Mouse (Mus musculus) kidney, postnatal 0 days (tissue): ENCODE measurements around the gene Exog. TPM values are rescaled to one million over a fixed set of nuclear protein-coding genes. Genes with fewer than 3 reads are reported as not detected.

ENCODE experiments used
- ATAC-seq: fragments of 200-750 bp; cut with Nextera tagmentation; replicated peaks from 2 replicates; pipeline ENCODE4 v1.8.0; 2017; ENCODE audit warnings: low read depth, moderate number of reproducible peaks, moderate TSS enrichment, moderate library complexity; ENCODE audit not compliant: low FRiP score
- DNase-seq: peaks from one replicate; pipeline ENCODE4 v3.0.0-alpha.2; 2016; ENCODE audit warnings: low spot score
- H3K27ac ChIP-seq: fragments of 300-500 bp; sonication (generic); 2 replicates; pipeline ENCODE4 v1.5.1; 2014; ENCODE audit warnings: mild to moderate bottlenecking
- H3K27me3 ChIP-seq: fragments of 300-500 bp; sonication (generic); 2 replicates; pipeline ENCODE4 v1.6.1; 2014; ENCODE audit warnings: low read length, mixed read lengths; ENCODE audit not compliant: insufficient read depth
- H3K36me3 ChIP-seq: fragments of 300-500 bp; sonication (generic); 2 replicates; pipeline ENCODE4 v1.6.1; 2014; ENCODE audit warnings: low read length, mixed read lengths; ENCODE audit not compliant: insufficient read depth
- H3K4me1 ChIP-seq: fragments of 300-500 bp; sonication (generic); replicated peaks from 2 replicates; pipeline ENCODE4 v1.6.1; 2014; ENCODE audit warnings: antibody characterized with exemption, low read length, mixed read lengths; ENCODE audit not compliant: insufficient read depth
- H3K4me2 ChIP-seq: fragments of 300-500 bp; sonication (generic); 2 replicates; pipeline ENCODE4 v1.6.1; 2014; ENCODE audit warnings: mild to moderate bottlenecking, low read length, moderate library complexity, mixed read lengths
- H3K4me3 ChIP-seq: fragments of 300-500 bp; sonication (generic); replicated peaks from 2 replicates; pipeline ENCODE4 v1.5.1; 2014; ENCODE audit warnings: low read depth, low read length
- H3K9ac ChIP-seq: fragments of 300-500 bp; sonication (generic); 2 replicates; pipeline ENCODE4 v1.6.1; 2014; ENCODE audit warnings: low read depth, low read length
- H3K9me3 ChIP-seq: fragments of 300-500 bp; sonication (generic); replicated peaks from 2 replicates; pipeline ENCODE4 v1.6.1; 2016; ENCODE audit warnings: low read length, inconsistent platforms, mixed read lengths
- CTCF ChIP-seq: IDR thresholded peaks from 2 replicates; pipeline ENCODE4 v1.5.1; 2016; ENCODE audit warnings: antibody characterized with exemption, low read depth, mild to moderate bottlenecking, moderate library complexity
- WGBS: fragments of 180-500 bp; shearing (Covaris S2); extraction: QIAGEN DNeasy Blood & Tissue Kit; methylation state at CpG from one replicate; pipeline ENCODE4 v1.1.7; 2014; 5-methylcytosine and 5-hydroxymethylcytosine counted together
- polyA plus RNA-seq: library from polyadenylated mRNA; unstranded; fragments of >200 nt; fragmentation: Nextera tagmentation; extraction: Ambion mirVana; gene quantifications from 2 replicates; pipeline ENCODE4 v1.2.1, GENCODE M21; 2015

Exog gene
- polyA plus RNA-seq, 1 experiment from 2014 or later, result 11.2 TPM

GRCm38 (mm10) chr9:119478345-119478744 lies 33.6 kb downstream of the Exog start:
- H3K4me1 ChIP-seq, result no peaks in the 10 kb centered on the region; the same call in 1 of the 2 replicates
- WGBS, result 74% methylated on average over 11 of the region's 11 CpGs
- TF ChIP-seq CTCF, result no peak
- H3K27me3 ChIP-seq, result no peaks in the 10 kb centered on the region
- ATAC-seq, result no peak
- H3K4me2 ChIP-seq, result no peak overlapping the region
- no peak overlapping the region for H3K9ac ChIP-seq
- H3K36me3 ChIP-seq, result no peaks in the 10 kb centered on the region
- no peak overlapping the region for H3K4me3 ChIP-seq
- H3K9me3 ChIP-seq, result no peaks in the 10 kb centered on the region
- no peak for DNase-seq
- no peak overlapping the region for H3K27ac ChIP-seq

GRCm38 (mm10) chr9:119479297-119479696 lies 34.6 kb downstream of the Exog start:
- Histone ChIP-seq H3K4me2 (no peak overlapping the region), H3K36me3 (no peaks in the 10 kb centered on the region), H3K27ac (no peak overlapping the region), H3K27me3 (no peaks in the 10 kb centered on the region), H3K9ac (no peak overlapping the region), H3K9me3 (no peaks in the 10 kb centered on the region), H3K4me3 (no peak overlapping the region), H3K4me1 (peaks cover 3% of the 10 kb centered on the region; the same call in 1 of the 2 replicates)
- ATAC-seq (no peak), DNase-seq (no peak)
- 34% methylated on average over 8 of the region's 8 CpGs for WGBS
- no peak for TF ChIP-seq CTCF

GRCm38 (mm10) chr9:119481612-119482011 lies 36.9 kb downstream of the Exog start:
- no peak overlapping the region for H3K4me2 ChIP-seq
- ATAC-seq, result no peak
- DNase-seq, result no peak
- no peak for TF ChIP-seq CTCF
- H3K36me3 ChIP-seq, result no peaks in the 10 kb centered on the region
- 66% methylated on average over 4 of the region's 4 CpGs for WGBS
- no peaks in the 10 kb centered on the region for H3K9me3 ChIP-seq
- no peak overlapping the region for H3K4me3 ChIP-seq
- H3K9ac ChIP-seq, result no peak overlapping the region
- peaks cover 3% of the 10 kb centered on the region; the same call in 1 of the 2 replicates for H3K4me1 ChIP-seq
- no peak overlapping the region for H3K27ac ChIP-seq
- no peaks in the 10 kb centered on the region for H3K27me3 ChIP-seq

GRCm38 (mm10) chr9:119483554-119484353 lies 39.0 kb downstream of the Exog start:
- no peak overlapping the region for H3K4me2 ChIP-seq
- no peaks in the 10 kb centered on the region for H3K9me3 ChIP-seq
- H3K27ac ChIP-seq, result no peak overlapping the region
- no peak overlapping the region for H3K9ac ChIP-seq
- no peaks in the 10 kb centered on the region for H3K36me3 ChIP-seq
- DNase-seq, result no peak
- ATAC-seq, result 0 out of 2 replicates have a peak, but pooled peaks have one; percentile 35
- 0 out of 2 replicates have a peak, but pooled peaks cover 3% of the 10 kb centered on the region for H3K4me1 ChIP-seq
- H3K27me3 ChIP-seq, result no peaks in the 10 kb centered on the region
- no peak for TF ChIP-seq CTCF
- H3K4me3 ChIP-seq, result no peak overlapping the region
- WGBS, result 32% methylated on average over 23 of the region's 23 CpGs

- DNase-seq (no peak), ATAC-seq (no peak)
- Histone ChIP-seq H3K27ac (no peak overlapping the region; the same call in 1 of the 2 replicates), H3K9ac (no peak overlapping the region), H3K27me3 (no peaks in the 10 kb centered on the region), H3K36me3 (no peaks in the 10 kb centered on the region), H3K9me3 (no peaks in the 10 kb centered on the region), H3K4me2 (no peak overlapping the region), H3K4me1 (0 out of 2 replicates have a peak, but pooled peaks cover 3% of the 10 kb centered on the region), H3K4me3 (no peak overlapping the region)
- 36% methylated on average over 9 of the region's 9 CpGs for WGBS
- no peak for TF ChIP-seq CTCF
Observed at GRCm38 (mm10) chr9:119484420-119484819, 39.7 kb downstream of the Exog start.

GRCm38 (mm10) chr9:119484868-119485267 lies 40.1 kb downstream of the Exog start:
- H3K36me3 ChIP-seq, result no peaks in the 10 kb centered on the region

More at GRCm38 (mm10) chr9:119484868-119485267, 40.1 kb downstream of the Exog start:
- 0 out of 2 replicates have a peak, but pooled peaks cover 3% of the 10 kb centered on the region for H3K4me1 ChIP-seq
- no peak overlapping the region for H3K9ac ChIP-seq
- no peak for TF ChIP-seq CTCF
- no peaks in the 10 kb centered on the region for H3K9me3 ChIP-seq
- WGBS, result 85% methylated on average over 13 of the region's 13 CpGs
- H3K4me3 ChIP-seq, result no peak overlapping the region
- H3K27ac ChIP-seq, result no peak overlapping the region
- DNase-seq, result no peak
- ATAC-seq, result no peak
- H3K27me3 ChIP-seq, result no peaks in the 10 kb centered on the region
- no peak overlapping the region for H3K4me2 ChIP-seq
